Mouse (Mus musculus) induced T-regulatory cell, adult 2 months (primary cell): Measurements from ENCODE around the gene Thap3.

Experiments used
- DNase-seq: peaks from one replicate; pipeline ENCODE4 v3.0.0-alpha.2; 2012; ENCODE audit warnings: low read depth

Thap3 gene

DNA sequence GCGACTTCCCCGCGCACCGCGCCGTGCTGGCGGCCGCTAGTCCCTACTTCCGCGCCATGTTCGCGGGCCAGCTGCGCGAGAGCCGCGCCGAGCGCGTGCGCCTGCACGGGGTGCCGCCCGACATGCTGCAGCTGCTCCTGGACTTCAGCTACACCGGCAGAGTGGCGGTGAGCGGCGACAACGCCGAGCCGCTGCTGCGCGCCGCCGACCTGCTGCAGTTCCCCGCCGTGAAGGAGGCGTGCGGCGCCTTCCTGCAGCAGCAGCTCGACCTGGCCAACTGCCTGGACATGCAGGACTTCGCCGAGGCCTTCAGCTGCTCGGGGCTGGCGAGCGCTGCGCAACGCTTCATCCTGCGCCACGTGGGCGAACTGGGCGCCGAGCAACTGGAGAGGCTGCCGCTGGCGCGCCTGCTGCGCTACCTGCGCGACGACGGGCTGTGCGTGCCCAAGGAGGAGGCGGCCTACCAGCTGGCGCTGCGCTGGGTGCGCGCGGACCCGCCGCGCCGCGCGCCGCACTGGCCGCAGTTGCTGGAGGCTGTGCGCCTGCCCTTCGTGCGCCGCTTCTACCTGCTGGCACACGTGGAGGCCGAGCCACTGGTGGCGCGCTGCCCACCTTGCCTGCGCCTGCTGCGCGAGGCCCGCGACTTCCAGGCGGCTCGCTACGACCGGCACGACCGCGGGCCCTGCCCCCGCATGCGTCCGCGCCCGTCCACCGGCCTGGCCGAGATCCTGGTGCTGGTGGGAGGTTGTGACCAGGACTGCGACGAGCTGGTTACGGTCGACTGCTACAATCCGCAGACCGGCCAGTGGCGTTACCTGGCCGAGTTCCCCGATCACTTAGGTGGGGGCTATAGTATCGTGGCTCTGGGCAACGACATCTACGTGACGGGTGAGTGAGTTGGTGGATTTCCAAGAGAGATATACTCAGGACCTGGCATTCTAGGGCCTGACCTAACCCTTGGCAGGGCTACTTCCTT is 20.6 kb upstream of the Thap3 start:
- peak; percentile 75 for DNase-seq

GRCm38 (mm10) chr4:152008622-152009075 is 19.9 kb upstream of the Thap3 start, which contains the start of gene Klhl21:
Gene Klhl21, plus strand, starts transcription at chr4:152008803.
- DNase-seq, result peak; percentile 96

DNA sequence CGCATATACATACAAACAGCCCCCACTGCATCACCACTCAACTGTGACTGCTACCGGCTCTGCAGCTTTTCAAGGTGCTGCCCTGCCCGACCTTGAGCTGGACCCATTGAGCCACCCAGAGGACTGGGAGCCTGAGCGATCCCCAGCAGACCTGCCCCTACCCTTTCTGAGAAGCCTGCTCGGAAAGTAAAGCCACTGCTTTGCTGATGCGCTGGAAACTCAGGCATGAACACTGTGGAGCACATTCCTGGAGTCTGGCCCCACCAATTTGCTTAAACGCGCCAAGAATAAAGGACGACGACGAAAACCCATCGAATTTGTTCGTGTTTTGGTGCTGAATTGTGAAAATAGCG is 19.3 kb upstream of the Thap3 start:
- no peak for DNase-seq

- no peak for DNase-seq
These were observed 18.8 kb upstream of the Thap3 start for GRCm38 (mm10) chr4:152007481-152008147.

DNA sequence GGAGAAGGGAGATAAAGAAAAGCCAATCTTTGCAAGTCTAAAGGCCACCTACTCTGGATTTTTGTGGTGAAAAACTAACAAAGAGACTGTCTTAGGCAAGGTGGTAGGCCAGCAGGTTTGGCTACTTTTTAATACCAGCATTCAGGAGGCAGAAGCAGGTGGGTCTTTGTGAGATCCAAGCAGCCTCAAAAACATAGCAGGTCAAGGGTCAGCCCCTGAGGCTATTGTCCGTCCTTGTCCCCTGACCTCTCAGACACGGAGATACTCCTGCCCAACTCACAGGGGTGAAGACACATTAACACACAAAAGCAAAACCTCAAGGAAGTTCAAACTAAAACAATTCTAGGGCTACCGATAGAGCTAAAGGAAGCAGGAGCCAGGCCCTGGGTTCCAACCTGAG is 18.0 kb upstream of the Thap3 start:
- no peak for DNase-seq

GRCm38 (mm10) chr4:152006137-152006536 is 17.3 kb upstream of the Thap3 start:
- peak; percentile 57 for DNase-seq

GRCm38 (mm10) chr4:152002063-152002462 is 13.3 kb upstream of the Thap3 start:
- no peak for DNase-seq

GRCm38 (mm10) chr4:152001335-152001734 is 12.5 kb upstream of the Thap3 start:
- no peak for DNase-seq

- DNase-seq, result no peak
These were observed 12.1 kb upstream of the Thap3 start for GRCm38 (mm10) chr4:152000906-152001305.

GRCm38 (mm10) chr4:151999481-151999880 is 10.7 kb upstream of the Thap3 start:
- DNase-seq, result peak; percentile 55

DNA sequence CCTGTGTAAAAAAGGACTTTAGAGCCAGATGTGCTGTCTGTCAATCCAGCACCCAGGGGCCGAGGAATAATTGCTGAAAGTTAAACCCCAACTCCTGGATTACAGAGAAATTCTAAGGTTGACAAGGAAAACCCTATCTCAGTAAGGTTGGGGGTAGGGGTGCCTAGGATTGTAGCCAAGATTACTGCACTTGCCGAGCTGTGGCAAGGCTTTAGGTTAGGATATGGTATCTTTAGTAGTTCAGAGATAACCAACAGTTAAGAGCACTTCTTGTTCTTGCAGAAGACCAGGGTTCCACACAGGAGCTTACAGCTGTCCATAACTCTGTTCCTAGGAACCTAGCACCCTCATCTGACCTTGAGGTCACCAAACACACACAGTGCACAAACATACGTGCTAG is 8.9 kb upstream of the Thap3 start:
- no peak for DNase-seq

- DNase-seq, result no peak
These were observed 8.1 kb upstream of the Thap3 start for GRCm38 (mm10) chr4:151996951-151997222.

DNA sequence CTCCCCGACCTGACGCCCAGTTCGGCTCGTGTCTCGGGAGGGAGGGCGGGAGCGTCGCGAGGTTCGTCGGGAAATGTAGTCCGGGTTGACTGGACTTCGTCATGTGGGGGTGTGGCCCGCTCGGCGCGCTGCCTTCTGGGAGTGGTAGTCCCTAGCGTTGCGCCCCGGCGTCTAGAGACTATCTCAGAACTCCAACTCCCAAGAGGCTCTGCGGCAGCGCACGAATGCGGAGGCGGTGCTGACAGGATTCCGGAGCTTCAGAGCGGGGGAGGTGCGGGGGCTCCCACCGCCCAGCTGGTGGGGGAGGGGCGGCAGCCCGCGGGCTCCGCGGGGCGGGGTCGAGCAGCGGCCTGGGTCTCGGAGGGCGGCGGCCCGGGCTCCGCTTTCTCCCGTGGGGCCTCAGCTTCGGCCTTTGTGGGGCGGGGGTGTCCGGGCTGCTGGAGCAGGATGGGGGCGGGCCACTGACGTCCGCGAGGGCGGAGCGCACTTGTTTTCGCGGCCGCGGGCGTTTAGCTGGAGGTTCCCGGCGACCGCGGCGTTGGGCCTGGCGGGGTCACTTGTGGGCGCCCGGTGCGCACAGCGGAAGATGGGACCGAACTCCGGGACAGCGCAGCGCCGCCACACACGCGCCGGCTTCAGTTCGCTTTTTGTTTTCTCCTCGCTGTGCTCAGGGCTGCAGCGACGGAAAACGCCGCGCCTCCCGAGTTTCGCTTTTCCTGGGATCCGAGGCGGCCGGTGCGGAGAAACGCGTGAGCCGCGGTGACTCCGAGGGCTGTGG is 7.6 kb upstream of the Thap3 start, which contains the start of gene Phf13:
Gene Phf13 (minus strand): TSS at position 86 of the 778 bp plus-strand sequence.
- DNase-seq, result peak; percentile 99

DNA sequence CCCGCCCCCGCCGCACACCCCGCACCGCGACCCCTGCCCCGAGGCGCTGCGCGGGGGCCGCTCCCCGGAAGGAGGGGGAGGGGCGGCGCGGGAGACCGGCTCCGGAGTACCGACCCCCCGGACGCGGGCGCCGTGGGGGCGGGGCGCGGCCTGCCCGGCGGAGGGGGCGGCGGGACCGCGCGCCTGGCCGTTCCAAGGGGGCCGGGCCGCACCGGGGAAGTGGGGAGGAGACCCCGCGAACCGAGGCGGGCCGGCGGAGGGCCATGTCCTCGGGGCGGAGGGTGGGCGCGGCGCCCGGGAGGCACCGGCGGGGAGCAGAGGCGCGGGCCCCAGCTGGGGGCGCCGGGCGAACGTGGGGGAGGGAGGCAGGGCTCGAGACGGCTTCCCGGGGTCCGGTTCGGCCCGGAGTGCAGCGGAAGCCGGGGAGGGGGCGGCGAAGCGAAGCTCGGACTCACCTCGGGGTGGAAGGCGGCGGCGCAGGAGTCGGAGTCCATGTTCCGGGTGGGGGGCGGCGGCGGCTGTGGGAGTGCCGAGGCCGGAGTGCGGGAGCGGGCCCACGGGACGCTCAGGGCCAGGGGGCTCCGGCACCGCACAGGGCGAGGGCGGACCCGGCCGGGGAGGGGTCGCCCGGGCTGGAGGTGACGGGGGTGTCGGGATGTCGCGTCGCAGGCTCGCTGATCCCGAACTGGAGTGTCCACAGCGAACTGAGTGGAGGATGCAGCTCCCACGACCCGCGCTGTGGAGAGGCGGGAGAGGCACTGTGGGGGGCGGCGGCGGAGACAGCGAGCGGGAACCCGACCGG is 6.8 kb upstream of the Thap3 start:
- DNase-seq, result peak; percentile 56

DNA sequence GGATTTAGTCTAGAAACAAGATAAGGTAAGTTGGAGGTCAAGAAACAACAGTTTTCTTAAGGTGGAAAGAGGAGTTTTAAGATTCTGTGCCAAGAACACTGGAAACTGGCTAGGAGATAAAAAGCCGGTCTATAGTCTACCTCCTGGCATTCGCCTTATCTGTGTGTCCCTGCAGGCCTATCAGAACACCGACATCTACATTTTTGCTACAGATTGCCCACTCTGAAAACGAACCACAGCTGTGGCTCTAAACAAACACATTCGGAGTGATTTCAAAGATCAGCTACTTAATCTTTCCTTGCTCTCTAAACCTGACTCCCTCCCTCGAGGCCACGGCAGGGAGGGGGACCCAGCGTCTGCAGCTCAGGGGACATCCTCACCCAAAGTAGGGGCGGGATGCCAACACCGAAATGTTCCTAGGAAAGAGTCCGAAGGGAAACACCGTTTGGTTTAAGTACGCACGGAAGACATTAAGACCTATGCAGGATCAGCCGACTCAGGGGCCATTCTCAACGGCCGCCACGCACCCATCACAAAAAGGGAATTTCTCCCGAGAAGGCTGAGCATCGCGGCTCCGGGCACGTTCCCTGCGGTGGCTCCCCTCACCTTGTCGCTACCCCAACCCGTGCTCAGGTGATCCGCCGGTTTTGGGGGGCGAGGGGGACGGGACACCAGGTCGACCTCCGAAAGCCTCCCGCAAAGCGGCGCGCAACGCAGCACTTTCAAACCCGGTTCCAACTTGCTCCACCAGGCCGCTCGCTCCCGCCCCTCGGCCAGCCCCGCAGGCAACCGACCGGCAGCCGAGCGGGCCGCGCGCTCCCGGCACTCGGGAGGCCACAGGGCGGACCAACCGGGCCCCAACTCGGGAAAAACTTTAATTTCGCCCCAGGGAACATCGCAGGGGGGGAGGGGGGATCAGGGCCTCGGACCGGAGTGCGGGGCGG is 5.7 kb upstream of the Thap3 start:
- DNase-seq, result peak; percentile 52

GRCm38 (mm10) chr4:151993035-151993434 is 4.2 kb upstream of the Thap3 start:
- no peak for DNase-seq

DNA sequence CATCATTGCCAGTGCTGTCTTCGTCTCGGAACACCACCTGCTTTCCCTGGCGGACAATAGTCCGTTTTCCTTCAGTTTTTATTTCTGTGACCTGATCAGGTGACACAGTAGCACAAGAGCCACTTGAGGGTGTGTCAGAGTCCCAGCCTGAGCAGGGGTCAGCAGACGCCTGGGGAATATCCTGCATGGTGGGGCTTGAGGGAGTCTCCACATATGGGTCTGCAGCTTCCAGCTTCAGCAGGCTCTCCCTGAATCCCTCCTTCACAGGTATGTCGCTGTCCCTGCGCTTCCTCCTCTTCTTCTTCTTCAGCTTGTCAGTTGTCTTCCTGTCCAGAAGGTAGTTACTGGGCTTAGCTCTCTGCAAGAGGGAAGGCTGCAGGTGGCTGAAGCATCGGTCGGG is 3.3 kb upstream of the Thap3 start:
- DNase-seq, result no peak

DNA sequence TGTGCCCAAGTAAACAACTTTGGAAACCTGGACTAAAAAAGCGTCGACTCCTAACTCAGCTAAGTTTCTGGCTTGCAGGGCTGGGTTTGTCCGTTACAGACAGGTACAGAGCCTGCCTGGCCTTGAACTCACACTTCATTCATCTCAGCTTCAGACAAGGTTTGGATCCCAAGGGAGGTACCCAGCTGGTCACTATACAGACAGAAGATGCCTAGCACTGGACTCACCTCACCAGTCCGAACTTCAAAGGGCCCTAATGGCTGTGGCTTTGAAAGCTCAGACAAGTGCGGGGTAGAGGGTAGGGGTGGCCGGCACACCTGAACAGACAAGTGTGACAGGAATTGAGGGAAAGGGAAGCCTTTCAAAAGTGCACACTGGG is 302 bp upstream of the Thap3 start:
- DNase-seq, result no peak

GRCm38 (mm10) chr4:151988014-151988341 is 819 bp downstream of the Thap3 start:
- peak; percentile 50 for DNase-seq

DNA sequence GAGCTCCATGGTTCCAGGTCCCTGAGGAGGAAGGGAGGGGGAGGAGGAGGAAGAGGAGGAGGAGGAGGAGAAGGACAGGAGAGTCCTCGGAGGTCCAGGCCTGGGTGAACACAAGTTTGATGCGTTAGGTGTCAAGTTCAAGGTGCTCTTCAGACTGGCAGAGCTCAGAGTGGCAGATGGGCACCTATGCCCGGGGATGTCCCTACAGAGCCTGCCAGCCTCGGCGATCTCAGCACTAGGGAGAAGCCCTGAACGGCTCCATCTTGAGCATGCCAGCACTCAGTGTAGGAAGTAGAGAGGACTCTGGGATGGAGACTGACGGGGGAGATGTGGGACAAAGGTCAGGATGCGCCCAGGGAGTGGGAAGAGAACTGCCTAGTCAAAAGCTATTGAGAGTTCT is 2.1 kb downstream of the Thap3 start:
- peak; percentile 46 for DNase-seq

DNA sequence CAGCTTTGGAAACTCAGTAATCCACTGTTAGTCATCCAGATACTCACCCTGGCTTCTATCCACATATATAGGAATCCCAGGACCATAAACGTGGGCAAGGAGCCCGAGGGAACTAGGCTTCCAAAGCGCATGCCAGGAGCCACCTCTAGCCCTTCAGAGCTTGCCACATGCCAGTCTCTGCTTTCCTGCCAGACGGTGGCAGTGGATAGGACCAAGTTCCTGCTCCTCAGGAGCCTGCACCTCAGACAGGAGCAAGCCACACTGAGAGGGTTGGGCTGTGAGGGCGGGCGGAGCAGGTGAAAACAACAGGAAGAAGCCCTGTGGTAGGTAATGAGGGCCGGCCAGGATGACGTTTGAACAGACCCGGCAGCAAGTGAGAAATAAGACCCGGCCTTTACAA is 2.9 kb downstream of the Thap3 start:
- peak; percentile 89 for DNase-seq
